Mouse (Mus musculus): ENCODE data around the gene Gm10188.

- TF ChIP-seq CTCF (IDR thresholded peaks at IDR 0.05; ENCODE audit: low read depth) (no peak), EP300 (optimal IDR thresholded peaks at IDR 0.05) (no peak)
Observed at GRCm38 (mm10) chr1:132276694-132277093, 47.1 kb upstream of the Gm10188 start.
